Mouse (Mus musculus) induced T-regulatory cell, adult 2 months (primary cell): ENCODE measurements around the gene Cdk4.

Source experiments
- DNase-seq: peaks from one replicate; pipeline ENCODE4 v3.0.0-alpha.2; 2012; ENCODE audit warnings: low read depth

Cdk4 gene

GRCm38 (mm10) chr10:127063239-127063872 is at the start of gene Cdk4:
Cdk4 (plus strand) TSS chr10:127063534.
- peak; percentile 98 for DNase-seq

GRCm38 (mm10) chr10:127016488-127016887 is 46.8 kb upstream of the Cdk4 start:
- DNase-seq: no peak

GRCm38 (mm10) chr10:127017071-127017470 is 46.3 kb upstream of the Cdk4 start:
- no peak for DNase-seq

GRCm38 (mm10) chr10:127018422-127018821 is 44.9 kb upstream of the Cdk4 start:
- DNase-seq: no peak

- DNase-seq: peak; percentile 93
Observed at GRCm38 (mm10) chr10:127030336-127031296, 32.7 kb upstream of the Cdk4 start, which contains the start of gene Tsfm. Tsfm (minus strand) TSS chr10:127030840.

- no peak for DNase-seq
Observed at GRCm38 (mm10) chr10:127033301-127033741, 30.0 kb upstream of the Cdk4 start.

GRCm38 (mm10) chr10:127036273-127036672 is 27.1 kb upstream of the Cdk4 start:
- no peak for DNase-seq

- DNase-seq: no peak
Observed at GRCm38 (mm10) chr10:127037641-127038040, 25.7 kb upstream of the Cdk4 start.

- DNase-seq: peak; percentile 41
Observed at GRCm38 (mm10) chr10:127040569-127041214, 22.6 kb upstream of the Cdk4 start.

- no peak for DNase-seq
Observed at GRCm38 (mm10) chr10:127041274-127041766, 22.0 kb upstream of the Cdk4 start, which contains the start of the genes Mettl1 and Eef1akmt3. Mettl1 (plus strand) TSS chr10:127041414. Eef1akmt3 (minus strand) TSS chr10:127041513.

GRCm38 (mm10) chr10:127041774-127042338 is 21.5 kb upstream of the Cdk4 start:
- peak; percentile 92 for DNase-seq

- DNase-seq: peak; percentile 40
Observed at GRCm38 (mm10) chr10:127042468-127043115, 20.7 kb upstream of the Cdk4 start.

GRCm38 (mm10) chr10:127043187-127043586 is 20.1 kb upstream of the Cdk4 start:
- DNase-seq: no peak

GRCm38 (mm10) chr10:127047954-127048353 is 15.4 kb upstream of the Cdk4 start, which contains the start of gene Cyp27b1:
Cyp27b1 (plus strand) TSS chr10:127048250.
- DNase-seq: no peak

GRCm38 (mm10) chr10:127048608-127049394 is 14.5 kb upstream of the Cdk4 start:
- no peak for DNase-seq

GRCm38 (mm10) chr10:127049395-127050118 is 13.8 kb upstream of the Cdk4 start:
- peak; percentile 48 for DNase-seq

GRCm38 (mm10) chr10:127050119-127050474 is 13.2 kb upstream of the Cdk4 start:
- DNase-seq: no peak

- DNase-seq: no peak
Observed at GRCm38 (mm10) chr10:127054646-127055045, 8.7 kb upstream of the Cdk4 start.

GRCm38 (mm10) chr10:127055406-127055805 is 7.9 kb upstream of the Cdk4 start:
- DNase-seq: no peak

GRCm38 (mm10) chr10:127056490-127056889 is 6.8 kb upstream of the Cdk4 start:
- DNase-seq: no peak
